Mouse (Mus musculus) thymus, postnatal 0 days (tissue): Measurements from ENCODE around the gene Ankrd44. TPM values are rescaled to one million over a fixed set of nuclear protein-coding genes. Genes with fewer than 3 reads are reported as not detected.
"Not testable (repeated sequence)": the region's sequence is repeated elsewhere in the genome, so short reads cannot be mapped to it uniquely, and the experiment has no call there.

ENCODE experiments used
- DNase-seq: peaks from one replicate; pipeline ENCODE4 v3.0.0-alpha.2; 2015; ENCODE audit warnings: low spot score
- polyA plus RNA-seq: library from polyadenylated mRNA; unstranded; fragments of >200 nt; fragmentation: Nextera tagmentation; extraction: Ambion mirVana; gene quantifications from 2 replicates; pipeline ENCODE4 v1.2.1, GENCODE M21; 2015

The Ankrd44 gene
- polyA plus RNA-seq: 34.3 and 42.6 TPM in 2 replicates

GRCm38 (mm10) chr1:54925971-54926771, at the start of gene Ankrd44:
Ankrd44 (minus strand) TSS chr1:54926387.
- peak; percentile 85 for DNase-seq

GRCm38 (mm10) chr1:54971687-54972404, 45.7 kb upstream of the Ankrd44 start:
- no peak for DNase-seq

GRCm38 (mm10) chr1:54966858-54967257, 40.7 kb upstream of the Ankrd44 start:
- no peak for DNase-seq

GRCm38 (mm10) chr1:54965159-54965995, 39.2 kb upstream of the Ankrd44 start:
- DNase-seq: no peak

GRCm38 (mm10) chr1:54961724-54962123, 35.5 kb upstream of the Ankrd44 start:
- DNase-seq: no peak

- DNase-seq: no peak
Measured at GRCm38 (mm10) chr1:54960613-54961165, 34.5 kb upstream of the Ankrd44 start.

GRCm38 (mm10) chr1:54958525-54958924, 32.3 kb upstream of the Ankrd44 start:
- DNase-seq: peak; percentile 19

- not testable (repeated sequence) for DNase-seq
Measured at GRCm38 (mm10) chr1:54956995-54957394, 30.8 kb upstream of the Ankrd44 start.

- peak; percentile 31 for DNase-seq
Measured at GRCm38 (mm10) chr1:54954856-54955255, 28.7 kb upstream of the Ankrd44 start.

- no peak for DNase-seq
Measured at GRCm38 (mm10) chr1:54944648-54945047, 18.5 kb upstream of the Ankrd44 start.

GRCm38 (mm10) chr1:54935466-54935865, 9.3 kb upstream of the Ankrd44 start:
- DNase-seq: no peak

GRCm38 (mm10) chr1:54934911-54935310, 8.7 kb upstream of the Ankrd44 start:
- peak; percentile 7 for DNase-seq

- DNase-seq: no peak
Measured at GRCm38 (mm10) chr1:54933646-54934045, 7.5 kb upstream of the Ankrd44 start.

GRCm38 (mm10) chr1:54932456-54933115, 6.4 kb upstream of the Ankrd44 start:
- no peak for DNase-seq

GRCm38 (mm10) chr1:54931231-54931630, 5.0 kb upstream of the Ankrd44 start:
- no peak for DNase-seq

GRCm38 (mm10) chr1:54930670-54931200, 4.5 kb upstream of the Ankrd44 start:
- DNase-seq: no peak

GRCm38 (mm10) chr1:54925451-54925934, 694 bp downstream of the Ankrd44 start:
- peak; percentile 42 for DNase-seq

- DNase-seq: no peak
Measured at GRCm38 (mm10) chr1:54924760-54925159, 1.4 kb downstream of the Ankrd44 start.

- DNase-seq: no peak
Measured at GRCm38 (mm10) chr1:54924309-54924685, 1.9 kb downstream of the Ankrd44 start.
